Mouse (Mus musculus) midbrain, embryonic 15.5 days (tissue): ENCODE data around the gene Mdga1. TPM values are rescaled to one million over a fixed set of nuclear protein-coding genes. Genes with fewer than 3 reads are reported as not detected.

Experiments
- ATAC-seq: fragments of 200-750 bp; cut with Nextera tagmentation; replicated peaks from 2 replicates; pipeline ENCODE4 v1.8.0; 2017; ENCODE audit warnings: moderate TSS enrichment
- H3K27ac ChIP-seq: fragments of 300-500 bp; sonication (generic); 2 replicates; pipeline ENCODE4 v1.5.1; 2015; ENCODE audit warnings: mild to moderate bottlenecking, inconsistent platforms
- H3K27me3 ChIP-seq: fragments of 300-500 bp; sonication (generic); replicated peaks from 2 replicates; pipeline ENCODE4 v1.6.1; 2015; ENCODE audit warnings: inconsistent platforms
- H3K36me3 ChIP-seq: fragments of 300-500 bp; sonication (generic); replicated peaks from 2 replicates; pipeline ENCODE4 v1.6.1; 2015; ENCODE audit warnings: inconsistent platforms
- H3K4me1 ChIP-seq: fragments of 300-500 bp; sonication (generic); 2 replicates; pipeline ENCODE4 v1.6.1; 2015; ENCODE audit warnings: inconsistent platforms
- H3K4me2 ChIP-seq: fragments of 300-500 bp; sonication (generic); 2 replicates; pipeline ENCODE4 v1.6.1; 2015; ENCODE audit warnings: inconsistent platforms, mild to moderate bottlenecking, moderate library complexity
- H3K4me3 ChIP-seq: fragments of 300-500 bp; sonication (generic); 2 replicates; pipeline ENCODE4 v1.5.1; 2015; ENCODE audit warnings: mild to moderate bottlenecking, inconsistent platforms
- H3K9ac ChIP-seq: fragments of 300-500 bp; sonication (generic); 2 replicates; pipeline ENCODE4 v1.6.1; 2015; ENCODE audit warnings: mild to moderate bottlenecking, inconsistent platforms
- H3K9me3 ChIP-seq: fragments of 300-500 bp; sonication (generic); 2 replicates; pipeline ENCODE4 v1.6.1; 2016; ENCODE audit warnings: inconsistent platforms
- WGBS: fragments of 180-500 bp; shearing (Covaris S2); methylation state at CpG from one replicate; pipeline ENCODE4 v1.1.7; 2015; ENCODE audit warnings: mixed read lengths; 5-methylcytosine and 5-hydroxymethylcytosine counted together
- polyA plus RNA-seq: library from polyadenylated mRNA; unstranded; fragments of >200 nt; fragmentation: Nextera tagmentation; extraction: Ambion mirVana; gene quantifications from 2 replicates; pipeline ENCODE4 v1.2.1, GENCODE M21; 2015

The Mdga1 gene
- polyA plus RNA-seq, 1 experiment from 2014 or later = 19.6 TPM

- Histone ChIP-seq H3K9ac (no peak overlapping the region), H3K27ac (no peak overlapping the region), H3K36me3 (no peaks in the 10 kb centered on the region), H3K4me2 (no peak overlapping the region), H3K4me1 (no peaks in the 10 kb centered on the region), H3K4me3 (no peak overlapping the region), H3K27me3 (no peaks in the 10 kb centered on the region), H3K9me3 (no peaks in the 10 kb centered on the region)
- 94% methylated on average over 5 of the region's 5 CpGs for WGBS
- ATAC-seq = no peak
Measured at GRCm38 (mm10) chr17:29995986-29996385, 26.1 kb upstream of the Mdga1 start.

- Histone ChIP-seq H3K27ac (no peak overlapping the region), H3K4me3 (no peak overlapping the region), H3K9ac (no peak overlapping the region), H3K9me3 (no peaks in the 10 kb centered on the region), H3K36me3 (no peaks in the 10 kb centered on the region), H3K27me3 (no peaks in the 10 kb centered on the region), H3K4me2 (no peak overlapping the region), H3K4me1 (no peaks in the 10 kb centered on the region)
- WGBS = 80% methylated on average over 3 of the region's 4 CpGs
- no peak for ATAC-seq
Measured at GRCm38 (mm10) chr17:29994459-29994858, 24.6 kb upstream of the Mdga1 start.

- no peak overlapping the region for H3K9ac ChIP-seq
- H3K36me3 ChIP-seq = no peaks in the 10 kb centered on the region
- no peak for ATAC-seq
- no peaks in the 10 kb centered on the region for H3K9me3 ChIP-seq
- no peaks in the 10 kb centered on the region for H3K27me3 ChIP-seq
- H3K4me3 ChIP-seq = no peak overlapping the region
- H3K4me2 ChIP-seq = no peak overlapping the region
- 88% methylated on average over 3 of the region's 3 CpGs for WGBS
- H3K27ac ChIP-seq = no peak overlapping the region
- no peaks in the 10 kb centered on the region for H3K4me1 ChIP-seq
Measured at GRCm38 (mm10) chr17:29994011-29994410, 24.1 kb upstream of the Mdga1 start.

GRCm38 (mm10) chr17:29993488-29993887 lies 23.6 kb upstream of the Mdga1 start:
- H3K4me2 ChIP-seq = no peak overlapping the region
- no peaks in the 10 kb centered on the region for H3K4me1 ChIP-seq
- H3K4me3 ChIP-seq = no peak overlapping the region
- H3K27me3 ChIP-seq = no peaks in the 10 kb centered on the region
- H3K9me3 ChIP-seq = no peaks in the 10 kb centered on the region
- no peak overlapping the region for H3K27ac ChIP-seq
- no peak overlapping the region for H3K9ac ChIP-seq
- WGBS = 73% methylated on average over 8 of the region's 8 CpGs
- no peak for ATAC-seq
- H3K36me3 ChIP-seq = no peaks in the 10 kb centered on the region

GRCm38 (mm10) chr17:29990845-29991244 lies 21.0 kb upstream of the Mdga1 start:
- Histone ChIP-seq H3K9ac (no peak overlapping the region), H3K27ac (no peak overlapping the region), H3K4me2 (no peak overlapping the region), H3K36me3 (no peaks in the 10 kb centered on the region), H3K4me3 (no peak overlapping the region), H3K27me3 (no peaks in the 10 kb centered on the region), H3K4me1 (no peaks in the 10 kb centered on the region), H3K9me3 (no peaks in the 10 kb centered on the region)
- WGBS = 89% methylated on average over 2 of the region's 2 CpGs
- no peak for ATAC-seq

- Histone ChIP-seq H3K27me3 (no peaks in the 10 kb centered on the region), H3K4me3 (no peak overlapping the region), H3K9me3 (no peaks in the 10 kb centered on the region), H3K36me3 (no peaks in the 10 kb centered on the region), H3K4me2 (no peak overlapping the region), H3K9ac (no peak overlapping the region), H3K4me1 (no peaks in the 10 kb centered on the region; the same call in 1 of the 2 replicates), H3K27ac (no peak overlapping the region)
- 86% methylated on average over 3 of the region's 3 CpGs for WGBS
- no peak for ATAC-seq
Measured at GRCm38 (mm10) chr17:29990136-29990535, 20.2 kb upstream of the Mdga1 start.

GRCm38 (mm10) chr17:29989653-29990052 lies 19.8 kb upstream of the Mdga1 start:
- Histone ChIP-seq H3K9ac (no peak overlapping the region), H3K27ac (no peak overlapping the region), H3K4me2 (no peak overlapping the region), H3K9me3 (no peaks in the 10 kb centered on the region), H3K4me3 (no peak overlapping the region), H3K27me3 (no peaks in the 10 kb centered on the region), H3K36me3 (no peaks in the 10 kb centered on the region), H3K4me1 (no peaks in the 10 kb centered on the region; the same call in 1 of the 2 replicates)
- no peak for ATAC-seq
- WGBS = 80% methylated on average over 5 of the region's 5 CpGs

GRCm38 (mm10) chr17:29988141-29988540 lies 18.3 kb upstream of the Mdga1 start:
- no peak overlapping the region for H3K4me3 ChIP-seq
- no peaks in the 10 kb centered on the region for H3K9me3 ChIP-seq
- ATAC-seq = no peak
- H3K9ac ChIP-seq = no peak overlapping the region
- no peaks in the 10 kb centered on the region; the same call in 1 of the 2 replicates for H3K4me1 ChIP-seq
- no peak overlapping the region for H3K27ac ChIP-seq
- H3K36me3 ChIP-seq = no peaks in the 10 kb centered on the region
- WGBS = 77% methylated on average over 5 of the region's 5 CpGs
- H3K27me3 ChIP-seq = no peaks in the 10 kb centered on the region
- no peak overlapping the region for H3K4me2 ChIP-seq

GRCm38 (mm10) chr17:29985534-29985933 lies 15.6 kb upstream of the Mdga1 start:
- Histone ChIP-seq H3K4me3 (no peak overlapping the region), H3K27me3 (no peaks in the 10 kb centered on the region), H3K4me1 (no peaks in the 10 kb centered on the region; the same call in 1 of the 2 replicates), H3K9me3 (no peaks in the 10 kb centered on the region), H3K27ac (no peak overlapping the region), H3K4me2 (no peak overlapping the region), H3K36me3 (no peaks in the 10 kb centered on the region), H3K9ac (no peak overlapping the region)
- ATAC-seq = no peak
- WGBS = 29% methylated on average over 3 of the region's 3 CpGs

GRCm38 (mm10) chr17:29984931-29985330 lies 15.0 kb upstream of the Mdga1 start:
- no peak for ATAC-seq
- 85% methylated on average over 7 of the region's 7 CpGs for WGBS
- Histone ChIP-seq H3K9me3 (no peaks in the 10 kb centered on the region), H3K27ac (no peak overlapping the region), H3K4me2 (no peak overlapping the region), H3K9ac (no peak overlapping the region), H3K4me3 (no peak overlapping the region), H3K4me1 (no peaks in the 10 kb centered on the region; the same call in 1 of the 2 replicates), H3K27me3 (no peaks in the 10 kb centered on the region), H3K36me3 (no peaks in the 10 kb centered on the region)

GRCm38 (mm10) chr17:29983190-29983589 lies 13.3 kb upstream of the Mdga1 start:
- Histone ChIP-seq H3K9me3 (no peaks in the 10 kb centered on the region), H3K36me3 (no peaks in the 10 kb centered on the region), H3K4me3 (no peak overlapping the region), H3K27ac (no peak overlapping the region), H3K4me1 (no peaks in the 10 kb centered on the region; the same call in 1 of the 2 replicates), H3K9ac (no peak overlapping the region), H3K27me3 (no peaks in the 10 kb centered on the region), H3K4me2 (no peak overlapping the region)
- WGBS = 85% methylated on average over 5 of the region's 5 CpGs
- no peak for ATAC-seq

- Histone ChIP-seq H3K4me3 (no peak overlapping the region), H3K36me3 (no peaks in the 10 kb centered on the region), H3K27me3 (no peaks in the 10 kb centered on the region), H3K27ac (no peak overlapping the region), H3K9me3 (no peaks in the 10 kb centered on the region), H3K4me1 (no peaks in the 10 kb centered on the region; the same call in 1 of the 2 replicates), H3K4me2 (no peak overlapping the region), H3K9ac (no peak overlapping the region)
- 62% methylated on average over 8 of the region's 8 CpGs for WGBS
- no peak for ATAC-seq
Measured at GRCm38 (mm10) chr17:29981568-29981967, 11.7 kb upstream of the Mdga1 start.

- no peak overlapping the region for H3K9ac ChIP-seq
- WGBS = 86% methylated on average over 7 of the region's 7 CpGs
- H3K9me3 ChIP-seq = no peaks in the 10 kb centered on the region
- no peaks in the 10 kb centered on the region for H3K27me3 ChIP-seq
- 0 out of 2 replicates have a peak, but pooled peaks cover 3% of the 10 kb centered on the region for H3K4me1 ChIP-seq
- no peak overlapping the region for H3K27ac ChIP-seq
- H3K36me3 ChIP-seq = no peaks in the 10 kb centered on the region
- H3K4me3 ChIP-seq = no peak overlapping the region
- no peak overlapping the region for H3K4me2 ChIP-seq
- ATAC-seq = no peak
Measured at GRCm38 (mm10) chr17:29979841-29980240, 10.0 kb upstream of the Mdga1 start.
